Mouse (Mus musculus): ENCODE measurements around the gene Cenps.
A peak's percentile ranks its signal among the peaks of the same experiment; 100 is the strongest.

DNA sequence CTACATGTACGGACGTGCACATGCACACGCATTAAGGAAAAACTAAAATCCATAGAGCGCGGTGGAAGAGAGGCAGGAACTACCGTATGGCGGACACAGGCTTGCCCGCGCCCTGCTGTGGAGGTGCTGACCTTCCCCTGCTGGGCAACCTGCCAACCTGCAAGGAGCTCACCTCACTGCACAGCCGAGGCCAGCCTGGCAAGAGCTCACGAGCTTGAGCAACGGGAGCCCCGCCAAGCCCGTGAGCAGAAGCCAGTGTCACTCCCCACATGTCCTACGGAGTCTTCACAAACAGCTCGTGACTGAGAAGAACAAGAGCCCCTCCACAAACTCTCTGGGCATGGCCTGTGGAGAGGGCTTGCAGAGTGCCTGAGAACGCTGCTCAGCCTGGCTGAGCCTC is 55.9 kb downstream of the Cenps start:
- TF ChIP-seq CTCF (IDR thresholded peaks at IDR 0.05; ENCODE audit: low read depth) (no peak), EP300 (IDR thresholded peaks at IDR 0.05; ENCODE audit: low read depth) (peak; percentile 55; the same call in 1 of the 2 replicates)
